ENCODE assay signal across 31 mouse cellular contexts in genomic region chr12:52636186-52636881, GRCm38 (mm10).
DNase-seq lines count a peak whose midpoint lies in the region; ATAC-seq and TF ChIP-seq lines count a peak whose summit lies in the region.
"Had no signal": no experiment of that assay in that cellular context is flagged by ENCODE, and none has a peak within 500 bp of the region (broad histone marks: within the 10 kb centered on the region; RNA-seq: fewer than 3 reads in every experiment).

No protein-coding gene starts in this region.

- no peak for TF ChIP-seq CTCF in lung, postnatal 0 days (IDR thresholded peaks at IDR 0.05)

- H3K9me3 ChIP-seq in lung, postnatal 0 days (ENCODE audit: low read length), result no peaks in the 10 kb centered on the region
- H3K9me3 ChIP-seq in forebrain, embryonic 15.5 days, result no peaks in the 10 kb centered on the region
- no peaks in the 10 kb centered on the region for H3K9me3 ChIP-seq in midbrain, embryonic 14.5 days (ENCODE audit: control insufficient read depth, low read length)
- H3K9me3 ChIP-seq: forebrain, embryonic 10.5 days; heart, embryonic 13.5 days; intestine, embryonic 15.5 days; liver, embryonic 12.5 days; midbrain, embryonic 15.5 days; neural tube, embryonic 12.5 days had no signal

- 63% methylated on average over 6 of the region's 6 CpGs for WGBS in lung, postnatal 0 days
- 78% methylated on average over 6 of the region's 6 CpGs for WGBS in forebrain, embryonic 15.5 days
- 80% methylated on average over 6 of the region's 6 CpGs for WGBS in midbrain, embryonic 14.5 days

- H3K27ac ChIP-seq in lung, postnatal 0 days (ENCODE audit: low read length), result no peak overlapping the region
- H3K27ac ChIP-seq in forebrain, embryonic 15.5 days (replicated peaks), result no peak overlapping the region
- no peak overlapping the region for H3K27ac ChIP-seq in midbrain, embryonic 14.5 days (replicated peaks; ENCODE audit: low read depth, low read length)
- H3K27ac ChIP-seq: forebrain, embryonic 10.5 days; heart, embryonic 13.5 days; hindbrain, postnatal 0 days; intestine, embryonic 15.5 days; liver, embryonic 12.5 days; macrophage; midbrain, embryonic 15.5 days; neural tube, embryonic 12.5 days; stomach, postnatal 0 days had no signal

- H3K4me2 ChIP-seq in lung, postnatal 0 days (replicated peaks; ENCODE audit: low read depth, low read length), result no peak overlapping the region
- no peak overlapping the region for H3K4me2 ChIP-seq in forebrain, embryonic 15.5 days (replicated peaks)
- no peak overlapping the region for H3K4me2 ChIP-seq in midbrain, embryonic 14.5 days (ENCODE audit: low read length)
- H3K4me2 ChIP-seq: heart, embryonic 13.5 days; intestine, embryonic 15.5 days; liver, embryonic 12.5 days; midbrain, embryonic 15.5 days; neural tube, embryonic 12.5 days had no signal

- no peak for TF ChIP-seq EP300 in lung, postnatal 0 days (IDR thresholded peaks at IDR 0.05)

- no peaks in the 10 kb centered on the region for H3K27me3 ChIP-seq in lung, postnatal 0 days (replicated peaks; ENCODE audit: insufficient read depth, low read length)
- no peaks in the 10 kb centered on the region for H3K27me3 ChIP-seq in forebrain, embryonic 15.5 days
- no peaks in the 10 kb centered on the region for H3K27me3 ChIP-seq in midbrain, embryonic 14.5 days (ENCODE audit: control insufficient read depth, insufficient read depth, low read length)
- H3K27me3 ChIP-seq: heart, embryonic 13.5 days; intestine, embryonic 15.5 days; liver, embryonic 12.5 days; midbrain, embryonic 15.5 days; neural tube, embryonic 12.5 days had no signal

- H3K36me3 ChIP-seq in lung, postnatal 0 days (ENCODE audit: insufficient read depth, low read length), result no peaks in the 10 kb centered on the region
- H3K36me3 ChIP-seq in forebrain, embryonic 15.5 days, result no peaks in the 10 kb centered on the region
- H3K36me3 ChIP-seq in midbrain, embryonic 14.5 days (ENCODE audit: control insufficient read depth, insufficient read depth, low read length), result no peaks in the 10 kb centered on the region
- H3K36me3 ChIP-seq: forebrain, embryonic 10.5 days; heart, embryonic 13.5 days; intestine, embryonic 15.5 days; liver, embryonic 12.5 days; midbrain, embryonic 15.5 days; neural tube, embryonic 12.5 days had no signal

- H3K4me1 ChIP-seq in lung, postnatal 0 days (ENCODE audit: insufficient read depth, low read depth, low read length), result no peaks in the 10 kb centered on the region
- H3K4me1 ChIP-seq in forebrain, embryonic 15.5 days, result 0 out of 2 replicates have a peak, but pooled peaks cover 3% of the 10 kb centered on the region
- H3K4me1 ChIP-seq in midbrain, embryonic 14.5 days (ENCODE audit: control insufficient read depth, insufficient read depth, low read length), result no peaks in the 10 kb centered on the region
- H3K4me1 ChIP-seq: forebrain, embryonic 10.5 days; liver, embryonic 12.5 days; midbrain, embryonic 15.5 days; neural tube, embryonic 12.5 days had no signal

- no peak overlapping the region for H3K4me3 ChIP-seq in lung, postnatal 0 days (ENCODE audit: low read depth, low read length)
- no peak overlapping the region for H3K4me3 ChIP-seq in forebrain, embryonic 15.5 days
- H3K4me3 ChIP-seq in midbrain, embryonic 14.5 days (replicated peaks; ENCODE audit: low read depth, low read length), result no peak overlapping the region
- H3K4me3 ChIP-seq: forebrain, embryonic 10.5 days; heart, embryonic 13.5 days; intestine, embryonic 15.5 days; liver, embryonic 12.5 days; midbrain, embryonic 15.5 days; neural tube, embryonic 12.5 days had no signal

- no peak overlapping the region for H3K9ac ChIP-seq in lung, postnatal 0 days (replicated peaks; ENCODE audit: low read depth)
- no peak overlapping the region for H3K9ac ChIP-seq in forebrain, embryonic 15.5 days (replicated peaks)
- no peak overlapping the region for H3K9ac ChIP-seq in midbrain, embryonic 14.5 days (replicated peaks; ENCODE audit: low read length)
- H3K9ac ChIP-seq: heart, embryonic 13.5 days; intestine, embryonic 15.5 days; liver, embryonic 12.5 days; liver, postnatal 0 days; midbrain, embryonic 15.5 days; neural tube, embryonic 12.5 days had no signal

- DNase-seq in lung, postnatal 0 days (ENCODE audit: low spot score), result peak; percentile 24
- DNase-seq in lung, postnatal 4 days, result no peak
- peak; percentile 59 for DNase-seq in 416B (ENCODE audit: low read depth)
- peak; percentile 72 for DNase-seq in NIH3T3 (ENCODE audit: low read depth)
- DNase-seq in brain, adult 2 months (ENCODE audit: low read depth, low spot score), result peak; percentile 12
- no peak for DNase-seq in spleen, postnatal 10 days (ENCODE audit: low spot score in 2 of 2)
- no peak for DNase-seq in midbrain, embryonic 14.5 days
- DNase-seq: cerebellum, adult 8-10 months; cerebellum, postnatal 25 days; heart, postnatal 10 days; kidney, adult 9 months; kidney, postnatal 10 days; layer of hippocampus, postnatal 36 days; left cerebral cortex, postnatal 4 days; liver, postnatal 0 days; right cerebral cortex, adult 18-20 months; spleen, adult 18-20 months; thymus, adult 18-20 months; thymus, postnatal 25 days had no signal

- no peak; the same call in 1 of the 2 replicates for ATAC-seq in lung, postnatal 0 days
- ATAC-seq in forebrain, embryonic 15.5 days (replicated peaks), result no peak
- no peak for ATAC-seq in midbrain, embryonic 14.5 days (ENCODE audit: low FRiP score, low TSS enrichment)
- ATAC-seq: CD4-positive, CD25-positive, alpha-beta regulatory T cell, adult 4 months; forebrain, embryonic 16.5 days; hindbrain, postnatal 0 days; intestine, embryonic 15.5 days; liver, embryonic 12.5 days; liver, postnatal 0 days; midbrain, embryonic 15.5 days had no signal

Comparison
In these comparisons a context has a peak if more than half of its experiments do, and no peak if none do; other contexts are left out.
1. DNase-seq: peak in lung, postnatal 0 days (single experiment), 416B (single experiment), NIH3T3 (single experiment) and brain, adult 2 months (single experiment); none in lung, postnatal 4 days (0 of 2), spleen, postnatal 10 days (0 of 2) and midbrain, embryonic 14.5 days (single experiment).